Mouse (Mus musculus) stomach, postnatal 0 days (tissue): Measurements from ENCODE around the gene 9930022D16Rik.

Experiments
- CTCF ChIP-seq: IDR thresholded peaks from 2 replicates; pipeline ENCODE4 v1.5.1; 2016; ENCODE audit warnings: antibody characterized with exemption, low read depth, mild to moderate bottlenecking, moderate library complexity
- EP300 ChIP-seq: optimal IDR thresholded peaks from 2 replicates; pipeline ENCODE3; 2016; ENCODE audit warnings: antibody characterized with exemption

GRCm38 (mm10) chr11:109366802-109367579, 46.7 kb upstream of the 9930022D16Rik start:
- no peak for TF ChIP-seq CTCF
- TF ChIP-seq EP300: no peak
